Mouse (Mus musculus): ENCODE measurements at regions not wholly inside any gene's neighbourhood (a gene's known extent, or its start where the extent isn't known, plus 50 kb on each side); places are given as distances from the start of the nearest gene placed in this dataset.
A peak's percentile ranks its signal among the peaks of the same experiment; 100 is the strongest.

- ATAC-seq (replicated peaks; ENCODE audit: poor library complexity, severe bottlenecking) = peak; percentile 95
These were observed 66.5 kb upstream of the Megf9 start for GRCm38 (mm10) chr4:70601301-70601700.
